Mouse (Mus musculus) cerebellum, adult 2 months (tissue): ENCODE data around the gene Taok3. TPM values are rescaled to one million over a fixed set of nuclear protein-coding genes. Genes with fewer than 3 reads are reported as not detected.
"Not testable (repeated sequence)": the region's sequence is repeated elsewhere in the genome, so short reads cannot be mapped to it uniquely, and the experiment has no call there.

ENCODE experiments used
- DNase-seq, 2 experiments: peaks; one replicate each; pipeline ENCODE4 v3.0.0; 2021
- H3K27ac ChIP-seq: fragments of 200-500 bp; 2 replicates; pipeline ENCODE4 v1.5.1; 2012; ENCODE audit warnings: low read length, control low read depth, inconsistent platforms; ENCODE audit not compliant: insufficient read depth
- H3K27me3 ChIP-seq: fragments of 200-500 bp; 2 replicates; pipeline ENCODE4 v1.6.1; 2012; ENCODE audit warnings: inconsistent platforms, mild to moderate bottlenecking, low read length, moderate library complexity; ENCODE audit not compliant: control insufficient read depth, insufficient read depth
- H3K4me1 ChIP-seq: fragments of 200-500 bp; 2 replicates; pipeline ENCODE4 v1.6.1; 2011; ENCODE audit warnings: low read length; ENCODE audit not compliant: control insufficient read depth, insufficient read depth
- H3K4me3 ChIP-seq: fragments of 200-500 bp; replicated peaks from 2 replicates; pipeline ENCODE3; 2011; ENCODE audit warnings: mild to moderate bottlenecking, low read depth, low read length, control low read depth; ENCODE audit not compliant: insufficient read depth
- CTCF ChIP-seq: fragments of 200-500 bp; IDR thresholded peaks from 2 replicates; pipeline ENCODE4 v1.5.1; 2011; ENCODE audit warnings: low read depth, mild to moderate bottlenecking, control low read depth, low read length, moderate library complexity, borderline replicate concordance; ENCODE audit not compliant: insufficient read depth
- POLR2A ChIP-seq: fragments of 200-500 bp; IDR thresholded peaks from 2 replicates; pipeline ENCODE4 v1.6.1; 2011; ENCODE audit warnings: low read length, control low read depth, borderline replicate concordance; ENCODE audit not compliant: insufficient read depth
- WGBS: fragments of 180-500 bp; shearing (Covaris S2); methylation state at CpG from one replicate; pipeline ENCODE4 v1.1.7; 2018; 5-methylcytosine and 5-hydroxymethylcytosine counted together
- polyA plus RNA-seq: library from polyadenylated mRNA; depleted of rRNA; stranded (reverse); fragments of >200 nt; gene quantifications from 2 replicates; pipeline ENCODE4 v1.2.3, GENCODE M21; 2012

Taok3 gene
- polyA plus RNA-seq, 1 experiment: 43.6 TPM

- Histone ChIP-seq H3K27ac (no peak overlapping the region), H3K27me3 (no peaks in the 10 kb centered on the region), H3K4me3 (no peak overlapping the region), H3K4me1 (peaks cover 6% of the 10 kb centered on the region; the same call in 1 of the 2 replicates)
- DNase-seq: no peak
- 58% methylated on average over 4 of the region's 4 CpGs for WGBS
- TF ChIP-seq CTCF: no peak
- TF ChIP-seq POLR2A: no peak
These were observed 165.3 kb downstream of the Taok3 start for GRCm38 (mm10) chr5:117285266-117285665.

GRCm38 (mm10) chr5:117286286-117286685 is 166.4 kb downstream of the Taok3 start:
- no peak overlapping the region for H3K27ac ChIP-seq
- H3K4me1 ChIP-seq: peaks cover 6% of the 10 kb centered on the region; the same call in 1 of the 2 replicates
- whole genome bisulfite sequencing: 31% methylated on average over 3 of the region's 3 CpGs
- no peaks in the 10 kb centered on the region for H3K27me3 ChIP-seq
- TF ChIP-seq CTCF: no peak
- no peak for TF ChIP-seq POLR2A
- H3K4me3 ChIP-seq: no peak overlapping the region
- DNase-seq: no peak

DNA sequence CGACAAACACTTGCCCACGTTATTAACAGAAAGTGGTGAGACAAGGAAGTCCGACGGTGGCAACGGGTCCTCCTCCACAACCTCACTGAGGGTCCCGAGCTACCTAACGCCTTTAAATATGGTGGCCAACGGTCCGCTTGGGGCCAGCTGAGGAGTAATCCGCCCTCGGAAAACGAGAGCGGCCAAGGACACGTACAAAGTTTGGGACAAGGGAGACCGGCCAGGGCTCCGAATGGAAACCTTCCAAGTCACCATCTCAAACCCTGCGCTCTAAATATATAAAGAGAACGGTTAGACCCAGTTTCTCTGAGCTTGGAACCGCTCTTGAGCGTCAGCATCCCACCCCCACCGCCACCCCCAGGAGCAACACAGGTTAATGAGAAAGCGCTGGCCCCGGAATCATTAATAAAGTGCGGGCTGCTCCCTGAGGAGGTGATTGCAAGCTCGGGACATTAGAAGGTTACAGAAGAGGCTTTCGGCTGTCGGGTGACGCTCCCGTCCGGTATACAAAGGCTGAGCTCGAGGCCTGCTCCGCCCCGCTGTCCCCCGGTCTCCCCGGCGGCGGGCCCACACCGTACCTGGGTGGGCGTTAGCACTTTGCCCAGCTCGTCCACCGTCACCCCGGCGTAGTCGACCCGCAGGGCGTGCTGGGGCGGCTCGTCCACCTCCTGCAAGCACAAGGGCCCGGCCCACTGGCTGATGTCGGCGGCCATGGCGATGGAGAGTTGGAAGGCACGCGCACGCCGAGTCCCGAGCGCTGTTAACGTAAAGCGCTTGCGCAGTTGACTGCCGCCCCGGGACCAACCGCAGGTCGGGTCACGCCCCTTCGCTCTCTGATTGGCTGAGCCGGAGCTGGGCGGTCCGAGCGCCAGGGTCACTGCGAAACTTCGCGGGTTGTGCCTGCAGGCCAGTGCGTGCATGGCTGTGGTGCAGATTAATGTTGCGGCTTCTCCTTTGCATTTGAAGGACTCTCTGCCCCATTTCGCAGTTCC is 167.2 kb downstream of the Taok3 start, which contains the start of gene Pebp1:
Gene Pebp1 (minus strand): TSS at position 795 of the 992 bp plus-strand sequence.
- no peaks in the 10 kb centered on the region for H3K27me3 ChIP-seq
- peaks cover 6% of the 10 kb centered on the region; the same call in 1 of the 2 replicates for H3K4me1 ChIP-seq
- H3K27ac ChIP-seq: no peak within 1 kb of the TSS
- TF ChIP-seq POLR2A (0 out of 2 replicates have a peak, but pooled peaks have one; percentile 9), CTCF (no peak)
- DNase-seq: peak; percentile 94 to 96
- 1% methylated on average over 77 of the region's 77 CpGs for WGBS
- H3K4me3 ChIP-seq: peak within 1 kb of the TSS; percentile 71

GRCm38 (mm10) chr5:117289646-117290045 is 169.7 kb downstream of the Taok3 start:
- Histone ChIP-seq H3K27ac (no peak overlapping the region), H3K4me3 (no peak overlapping the region), H3K27me3 (no peaks in the 10 kb centered on the region), H3K4me1 (peaks cover 6% of the 10 kb centered on the region; the same call in 1 of the 2 replicates)
- TF ChIP-seq CTCF (no peak), POLR2A (no peak)
- DNase-seq: no peak

- TF ChIP-seq POLR2A (no peak), CTCF (no peak)
- WGBS: 89% methylated on average over 2 of the region's 2 CpGs
- no peak for DNase-seq
- Histone ChIP-seq H3K4me3 (no peak overlapping the region), H3K27me3 (no peaks in the 10 kb centered on the region), H3K27ac (no peak overlapping the region), H3K4me1 (peaks cover 3% of the 10 kb centered on the region; the same call in 1 of the 2 replicates)
These were observed 170.2 kb downstream of the Taok3 start for GRCm38 (mm10) chr5:117290081-117290480.

GRCm38 (mm10) chr5:117291312-117291711 is 171.4 kb downstream of the Taok3 start:
- H3K27me3 ChIP-seq: no peaks in the 10 kb centered on the region
- 83% methylated on average over 3 of the region's 3 CpGs for WGBS

GRCm38 (mm10) chr5:117292547-117292946 is 172.6 kb downstream of the Taok3 start:
- H3K4me1 ChIP-seq: no peaks in the 10 kb centered on the region
- WGBS: 70% methylated on average over 6 of the region's 6 CpGs
- H3K27me3 ChIP-seq: no peaks in the 10 kb centered on the region
- no peak for DNase-seq
- H3K4me3 ChIP-seq: no peak overlapping the region
- TF ChIP-seq CTCF (no peak), POLR2A (no peak)
- H3K27ac ChIP-seq: no peak overlapping the region

More at GRCm38 (mm10) chr5:117291312-117291711, 171.4 kb downstream of the Taok3 start:
- Histone ChIP-seq H3K27ac (no peak overlapping the region), H3K4me3 (no peak overlapping the region), H3K4me1 (no peaks in the 10 kb centered on the region)
- TF ChIP-seq CTCF: no peak
- no peak for TF ChIP-seq POLR2A
- DNase-seq: no peak

DNA sequence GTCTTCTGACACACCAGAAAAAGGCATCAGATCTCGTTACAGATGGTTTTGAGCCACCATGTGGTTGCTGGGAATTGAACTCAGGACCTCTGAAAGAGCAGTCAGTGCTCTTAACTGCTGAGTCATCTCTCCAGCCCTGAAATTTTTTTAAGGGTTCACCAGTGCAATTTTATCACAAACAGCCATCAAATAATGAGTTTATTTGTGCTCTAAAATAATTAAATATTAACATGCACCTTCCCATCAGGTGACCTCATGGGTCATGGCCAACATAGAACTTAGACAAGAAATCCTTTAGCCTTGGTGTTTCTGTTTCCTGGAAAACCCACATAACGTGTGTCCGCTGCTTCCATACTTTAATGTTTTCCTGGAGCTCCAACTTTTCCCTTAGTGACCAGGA is 173.8 kb downstream of the Taok3 start:
- not testable (repeated sequence) for H3K27ac ChIP-seq, DNase-seq, H3K27me3 ChIP-seq, H3K4me3 ChIP-seq, H3K4me1 ChIP-seq
- 85% methylated on average over 3 of the region's 3 CpGs for WGBS

DNA sequence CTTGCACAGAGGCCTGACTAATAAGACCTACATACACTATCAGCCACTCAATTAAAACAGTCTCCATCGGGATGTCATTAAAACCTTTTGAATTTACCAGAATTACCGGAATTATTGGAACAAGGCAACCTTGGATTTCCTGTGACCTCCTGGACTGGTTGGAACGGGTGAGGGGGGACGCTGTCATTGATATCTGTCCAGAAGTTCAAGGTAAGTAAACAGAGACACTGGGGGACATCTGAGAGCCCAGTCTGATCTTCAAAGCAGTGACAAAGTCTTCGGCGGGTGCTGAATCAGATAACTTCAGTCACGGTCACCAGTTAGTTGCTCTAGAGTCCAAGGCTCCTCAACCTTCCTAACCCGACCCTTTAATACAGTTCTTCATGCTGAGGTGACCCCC is 175.1 kb downstream of the Taok3 start:
- no peaks in the 10 kb centered on the region for H3K27me3 ChIP-seq
- no peak overlapping the region for H3K27ac ChIP-seq
- 92% methylated on average over 8 of the region's 8 CpGs for WGBS
- H3K4me1 ChIP-seq: no peaks in the 10 kb centered on the region
- no peak for TF ChIP-seq POLR2A
- no peak for TF ChIP-seq CTCF
- DNase-seq: no peak
- H3K4me3 ChIP-seq: no peak overlapping the region
